Mouse (Mus musculus): ENCODE results near the gene Fhad1. TPM values are rescaled to one million over a fixed set of nuclear protein-coding genes. Genes with fewer than 3 reads are reported as not detected.
A peak's percentile ranks its signal among the peaks of the same experiment; 100 is the strongest.

Gene Fhad1
- 1.5 and 3.0 TPM in 2 replicates for polyA plus RNA-seq (2015; fragmentation: Nextera tagmentation; extraction: Ambion mirVana)

- peak within 1 kb of the TSS; percentile 58 for H3K9ac ChIP-seq
- ATAC-seq = peak; percentile 88
- peak within 1 kb of the TSS; percentile 3; the same call in 1 of the 2 replicates for H3K27ac ChIP-seq
- H3K36me3 ChIP-seq (ENCODE audit: poor library complexity, severe bottlenecking) = no peaks in the 10 kb centered on the region
- H3K4me2 ChIP-seq = peak within 1 kb of the TSS; percentile 76
- under 1% methylated on average over 44 of the region's 46 CpGs for WGBS
- H3K4me3 ChIP-seq = peak within 1 kb of the TSS; percentile 42
- peaks cover 21% of the 10 kb centered on the region for H3K27me3 ChIP-seq
- H3K9me3 ChIP-seq (replicated peaks) = no peaks in the 10 kb centered on the region
- peaks cover 19% of the 10 kb centered on the region for H3K4me1 ChIP-seq
Observed at GRCm38 (mm10) chr4:142014659-142015608, at the start of gene Fhad1. Gene Fhad1 (minus strand): TSS chr4:142015082.

- H3K4me1 ChIP-seq = peaks cover 12% of the 10 kb centered on the region; the same call in 1 of the 2 replicates
- no peak overlapping the region for H3K27ac ChIP-seq
- H3K36me3 ChIP-seq (ENCODE audit: poor library complexity, severe bottlenecking) = no peaks in the 10 kb centered on the region
- H3K4me2 ChIP-seq = no peak overlapping the region
- ATAC-seq = no peak
- H3K4me3 ChIP-seq = no peak overlapping the region
- 93% methylated on average over 8 of the region's 8 CpGs for WGBS
- H3K9me3 ChIP-seq (replicated peaks) = no peaks in the 10 kb centered on the region
- H3K9ac ChIP-seq = no peak overlapping the region
- H3K27me3 ChIP-seq = peaks cover 7% of the 10 kb centered on the region
Observed at GRCm38 (mm10) chr4:142063057-142063534, 48.2 kb upstream of the Fhad1 start.

GRCm38 (mm10) chr4:142061485-142062240, 46.8 kb upstream of the Fhad1 start:
- no peaks in the 10 kb centered on the region for H3K9me3 ChIP-seq (replicated peaks)
- no peaks in the 10 kb centered on the region for H3K36me3 ChIP-seq (ENCODE audit: poor library complexity, severe bottlenecking)
- no peak overlapping the region for H3K4me3 ChIP-seq
- WGBS = 81% methylated on average over 23 of the region's 23 CpGs
- H3K27me3 ChIP-seq = no peaks in the 10 kb centered on the region
- peaks cover 15% of the 10 kb centered on the region; the same call in 1 of the 2 replicates for H3K4me1 ChIP-seq
- no peak overlapping the region for H3K9ac ChIP-seq
- H3K27ac ChIP-seq = no peak overlapping the region
- no peak for ATAC-seq
- no peak overlapping the region for H3K4me2 ChIP-seq

GRCm38 (mm10) chr4:142060455-142061378, 45.8 kb upstream of the Fhad1 start:
- H3K36me3 ChIP-seq (ENCODE audit: poor library complexity, severe bottlenecking) = no peaks in the 10 kb centered on the region
- peaks cover 9% of the 10 kb centered on the region; the same call in 1 of the 2 replicates for H3K4me1 ChIP-seq
- no peaks in the 10 kb centered on the region for H3K27me3 ChIP-seq
- H3K4me3 ChIP-seq = no peak overlapping the region
- no peak overlapping the region for H3K9ac ChIP-seq
- no peaks in the 10 kb centered on the region for H3K9me3 ChIP-seq (replicated peaks)
- H3K27ac ChIP-seq = no peak overlapping the region
- 61% methylated on average over 18 of the region's 18 CpGs for WGBS
- 0 out of 2 replicates have a peak, but pooled peaks have one; percentile 19 for ATAC-seq
- no peak overlapping the region for H3K4me2 ChIP-seq

- H3K4me1 ChIP-seq = peaks cover 9% of the 10 kb centered on the region; the same call in 1 of the 2 replicates
- no peaks in the 10 kb centered on the region for H3K9me3 ChIP-seq (replicated peaks)
- no peak overlapping the region for H3K9ac ChIP-seq
- no peak overlapping the region for H3K27ac ChIP-seq
- no peaks in the 10 kb centered on the region for H3K36me3 ChIP-seq (ENCODE audit: poor library complexity, severe bottlenecking)
- no peaks in the 10 kb centered on the region for H3K27me3 ChIP-seq
- 78% methylated on average over 8 of the region's 8 CpGs for WGBS
- H3K4me3 ChIP-seq = no peak overlapping the region
- H3K4me2 ChIP-seq = no peak overlapping the region
- ATAC-seq = no peak
Observed at GRCm38 (mm10) chr4:142059841-142060193, 44.9 kb upstream of the Fhad1 start.

- Histone ChIP-seq H3K27ac (no peak overlapping the region), H3K4me1 (peaks cover 9% of the 10 kb centered on the region; the same call in 1 of the 2 replicates), H3K27me3 (no peaks in the 10 kb centered on the region), H3K9me3 (replicated peaks) (no peaks in the 10 kb centered on the region), H3K9ac (no peak overlapping the region), H3K4me2 (no peak overlapping the region), H3K36me3 (ENCODE audit: poor library complexity, severe bottlenecking) (no peaks in the 10 kb centered on the region), H3K4me3 (no peak overlapping the region)
- 79% methylated on average over 13 of the region's 13 CpGs for WGBS
- ATAC-seq = no peak
Observed at GRCm38 (mm10) chr4:142059113-142059840, 44.4 kb upstream of the Fhad1 start.

- ATAC-seq = peak; percentile 46
- Histone ChIP-seq H3K4me1 (peaks cover 9% of the 10 kb centered on the region; the same call in 1 of the 2 replicates), H3K4me3 (no peak overlapping the region), H3K4me2 (no peak overlapping the region), H3K36me3 (ENCODE audit: poor library complexity, severe bottlenecking) (no peaks in the 10 kb centered on the region), H3K9me3 (replicated peaks) (no peaks in the 10 kb centered on the region), H3K27ac (no peak overlapping the region), H3K9ac (no peak overlapping the region), H3K27me3 (no peaks in the 10 kb centered on the region)
- WGBS = 69% methylated on average over 22 of the region's 22 CpGs
Observed at GRCm38 (mm10) chr4:142057529-142058216, 42.8 kb upstream of the Fhad1 start.

- WGBS = 87% methylated on average over 8 of the region's 8 CpGs
- Histone ChIP-seq H3K36me3 (ENCODE audit: poor library complexity, severe bottlenecking) (no peaks in the 10 kb centered on the region), H3K27ac (no peak overlapping the region), H3K4me1 (0 out of 2 replicates have a peak, but pooled peaks cover 6% of the 10 kb centered on the region), H3K27me3 (no peaks in the 10 kb centered on the region), H3K4me2 (no peak overlapping the region), H3K4me3 (no peak overlapping the region), H3K9ac (no peak overlapping the region), H3K9me3 (replicated peaks) (no peaks in the 10 kb centered on the region)
- no peak for ATAC-seq
Observed at GRCm38 (mm10) chr4:142055600-142055999, 40.7 kb upstream of the Fhad1 start.

GRCm38 (mm10) chr4:142054580-142054979, 39.7 kb upstream of the Fhad1 start:
- H3K9ac ChIP-seq = no peak overlapping the region
- no peaks in the 10 kb centered on the region for H3K9me3 ChIP-seq (replicated peaks)
- H3K36me3 ChIP-seq (ENCODE audit: poor library complexity, severe bottlenecking) = no peaks in the 10 kb centered on the region
- H3K4me3 ChIP-seq = no peak overlapping the region
- no peak overlapping the region for H3K4me2 ChIP-seq
- no peak; the same call in 1 of the 2 replicates for ATAC-seq
- WGBS = 84% methylated on average over 11 of the region's 11 CpGs
- 0 out of 2 replicates have a peak, but pooled peaks cover 6% of the 10 kb centered on the region for H3K4me1 ChIP-seq
- H3K27me3 ChIP-seq = no peaks in the 10 kb centered on the region
- no peak overlapping the region for H3K27ac ChIP-seq

- no peaks in the 10 kb centered on the region for H3K36me3 ChIP-seq (ENCODE audit: poor library complexity, severe bottlenecking)
- whole genome bisulfite sequencing = 61% methylated on average over 9 of the region's 9 CpGs
Observed at GRCm38 (mm10) chr4:142053661-142054448, 39.0 kb upstream of the Fhad1 start.

More at GRCm38 (mm10) chr4:142053661-142054448, 39.0 kb upstream of the Fhad1 start:
- Histone ChIP-seq H3K4me2 (no peak overlapping the region), H3K9me3 (replicated peaks) (no peaks in the 10 kb centered on the region), H3K4me1 (0 out of 2 replicates have a peak, but pooled peaks cover 6% of the 10 kb centered on the region), H3K4me3 (no peak overlapping the region), H3K9ac (no peak overlapping the region), H3K27me3 (no peaks in the 10 kb centered on the region), H3K27ac (no peak overlapping the region)
- ATAC-seq = no peak

Measured in forebrain, embryonic 13.5 days (tissue).